Mouse (Mus musculus): ENCODE results near the gene Cerk. TPM values are rescaled to one million over a fixed set of nuclear protein-coding genes. Genes with fewer than 3 reads are reported as not detected.
A peak's percentile ranks its signal among the peaks of the same experiment; 100 is the strongest.
"Not testable (repeated sequence)": the region's sequence is repeated elsewhere in the genome, so short reads cannot be mapped to it uniquely, and the experiment has no call there.

The Cerk gene
- 10 to 100 TPM; 39.1 to 40.2 TPM for total RNA-seq (2021)

DNA sequence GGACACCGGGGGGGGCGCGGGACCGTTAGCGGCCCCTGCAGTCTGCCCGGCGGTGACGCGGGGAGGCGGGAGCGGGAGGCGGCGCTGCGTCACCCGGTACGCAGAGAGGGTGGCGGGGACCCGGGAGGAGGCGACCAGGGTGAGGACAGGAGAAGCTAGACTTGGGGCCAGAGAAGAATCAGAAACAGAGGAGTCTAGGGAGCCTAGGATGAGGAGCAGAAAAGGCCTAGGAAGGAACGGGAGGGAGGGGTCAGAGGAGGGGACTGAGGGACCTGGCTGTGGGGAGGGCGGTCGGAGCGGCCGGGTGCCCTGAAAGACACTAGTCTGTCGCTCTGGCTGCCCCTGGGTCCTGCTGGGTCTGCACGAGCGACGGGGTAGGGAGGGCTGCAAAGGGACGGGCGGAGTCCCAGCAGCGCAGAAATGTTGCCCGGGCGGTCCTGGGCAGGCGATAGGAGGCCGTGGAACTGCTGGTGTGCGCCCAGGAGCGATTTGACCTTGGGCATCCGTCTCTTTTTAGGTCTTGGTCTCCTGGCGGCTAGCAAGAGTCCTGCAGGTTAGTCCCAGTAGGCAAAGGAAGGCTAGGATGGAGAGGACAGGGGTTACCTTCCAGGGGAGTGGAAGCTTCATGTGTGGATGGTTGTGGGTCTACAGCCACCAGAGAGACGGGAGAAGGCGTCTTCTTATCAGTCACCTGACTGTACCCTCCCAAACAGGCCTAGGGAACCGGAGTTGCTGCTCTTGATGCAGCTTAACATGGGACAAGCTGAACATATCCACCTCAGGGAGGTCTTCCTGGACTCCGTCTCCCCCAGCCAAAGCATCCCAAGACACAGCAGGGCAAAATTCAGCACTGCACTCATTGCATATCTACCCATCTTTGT lies at the start of gene Cerk:
Gene Cerk, minus strand, starts transcription at position 453 of the 881 bp plus-strand sequence.
- peak; percentile 82 for DNase-seq

DNA sequence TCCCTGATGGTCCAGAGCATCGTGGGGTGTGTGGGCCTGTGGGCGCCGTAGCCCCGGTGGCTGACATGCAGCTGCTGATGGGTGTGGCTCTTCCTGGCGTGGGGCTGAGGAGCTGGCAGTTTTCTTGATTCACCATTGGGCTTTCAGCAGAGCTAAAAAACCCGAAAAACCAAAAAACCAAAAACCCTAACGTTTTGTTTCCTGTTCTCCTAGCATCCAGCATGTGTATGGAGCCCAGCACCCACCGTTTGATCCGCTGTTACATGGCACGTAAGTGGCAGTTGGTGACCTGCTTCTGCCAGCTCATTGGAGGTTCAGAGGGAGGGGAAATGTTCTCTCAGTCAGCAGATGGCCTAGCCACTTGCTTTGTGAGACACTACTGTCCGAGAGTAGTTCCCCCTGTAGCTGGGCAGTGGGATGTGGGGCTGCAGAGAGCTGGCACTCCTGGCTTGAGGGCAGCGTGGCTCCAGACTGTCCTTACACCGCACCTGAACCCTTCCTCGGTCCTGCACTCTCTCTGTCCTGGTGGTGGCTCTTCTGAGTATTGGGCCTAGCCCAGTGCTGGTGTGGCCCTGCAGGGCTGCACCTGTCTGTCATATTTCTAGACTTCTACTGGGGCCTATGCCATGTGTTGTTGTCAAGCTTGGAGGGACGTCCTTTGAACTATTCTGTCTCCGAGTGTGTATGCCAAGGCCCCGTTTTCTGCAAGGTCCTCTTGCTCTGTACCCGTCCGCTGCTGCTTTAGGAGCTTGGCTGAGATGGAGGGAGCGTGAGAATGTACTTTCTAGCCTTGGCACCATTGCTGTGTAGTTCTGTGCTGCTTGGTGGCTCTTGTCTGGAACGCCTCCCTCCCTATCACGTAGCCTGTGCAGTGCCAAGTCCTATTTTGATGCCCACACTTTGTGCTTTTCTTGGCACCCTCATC lies 48.8 kb upstream of the Cerk start:
- DNase-seq = peak; percentile 34

DNA sequence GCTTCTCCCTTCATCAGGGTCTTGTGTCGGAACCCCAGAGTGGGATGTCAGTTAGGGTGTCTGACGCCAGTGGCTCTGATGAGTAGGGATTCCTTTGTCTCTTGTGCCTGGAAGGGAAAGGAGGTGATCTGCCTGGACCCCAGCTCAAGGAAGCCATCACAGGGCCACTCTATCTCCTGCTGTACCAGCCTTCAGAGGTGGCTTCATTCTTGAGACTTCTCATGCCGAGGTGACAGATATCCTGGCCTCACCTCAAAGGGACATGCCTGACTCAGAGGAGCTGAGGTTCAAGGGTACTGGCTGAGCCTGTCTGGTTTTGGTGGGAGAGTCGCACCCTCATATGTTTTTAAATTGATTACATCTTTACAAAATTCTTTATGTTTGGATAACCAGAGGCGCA lies 48.1 kb upstream of the Cerk start:
- no peak for DNase-seq

DNA sequence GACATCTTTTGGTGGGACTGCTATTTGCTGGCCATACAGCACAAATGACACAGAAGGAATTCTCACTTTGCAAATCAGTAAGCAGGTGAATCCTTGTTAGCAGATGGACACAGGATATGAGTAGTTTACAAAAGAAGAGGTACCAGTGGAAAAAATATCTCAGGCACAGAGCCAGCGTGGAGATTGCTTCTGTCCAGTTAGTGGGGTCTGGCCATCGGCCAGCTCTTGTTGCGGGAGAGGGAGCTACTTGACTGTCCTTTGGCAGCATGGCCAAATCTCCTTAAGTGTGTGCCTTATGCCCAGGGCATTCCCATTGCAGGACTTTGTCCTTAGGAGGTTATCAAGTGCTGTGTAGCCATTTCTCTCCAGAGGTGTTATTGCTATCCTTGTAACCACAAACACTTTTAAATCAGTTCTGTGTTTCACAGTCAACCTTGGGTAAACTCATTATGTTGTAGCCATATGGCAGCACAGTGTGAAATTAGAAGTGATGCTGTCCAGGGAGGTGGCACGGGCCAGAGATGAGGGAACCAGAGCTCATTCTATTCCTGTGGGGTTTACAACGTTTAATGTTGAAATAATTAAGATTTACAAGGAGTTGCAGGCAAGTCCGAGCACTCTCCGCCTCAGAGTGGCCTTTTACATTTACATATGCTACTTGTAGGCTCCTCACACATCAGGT lies 46.0 kb upstream of the Cerk start:
- DNase-seq = peak; percentile 36

DNA sequence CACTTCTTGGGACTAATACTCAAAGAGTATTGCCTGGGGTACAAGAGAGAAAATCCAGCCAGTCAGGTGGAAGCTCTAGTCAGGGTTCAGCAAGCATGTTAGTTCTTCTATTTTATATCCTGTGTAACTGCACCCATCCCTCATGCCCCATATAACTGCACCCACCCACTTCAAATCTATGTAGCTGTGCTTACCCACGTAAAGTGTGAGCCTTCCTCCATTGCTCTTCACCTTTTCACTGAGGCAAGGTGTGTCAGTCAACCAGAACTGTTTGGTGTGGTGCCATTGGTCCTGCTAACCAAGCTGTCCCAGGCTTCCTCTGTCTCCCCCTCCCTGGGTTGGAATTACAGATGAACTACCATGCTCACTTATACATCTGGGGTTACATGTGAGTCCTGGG lies 45.2 kb upstream of the Cerk start:
- DNase-seq = no peak

DNA sequence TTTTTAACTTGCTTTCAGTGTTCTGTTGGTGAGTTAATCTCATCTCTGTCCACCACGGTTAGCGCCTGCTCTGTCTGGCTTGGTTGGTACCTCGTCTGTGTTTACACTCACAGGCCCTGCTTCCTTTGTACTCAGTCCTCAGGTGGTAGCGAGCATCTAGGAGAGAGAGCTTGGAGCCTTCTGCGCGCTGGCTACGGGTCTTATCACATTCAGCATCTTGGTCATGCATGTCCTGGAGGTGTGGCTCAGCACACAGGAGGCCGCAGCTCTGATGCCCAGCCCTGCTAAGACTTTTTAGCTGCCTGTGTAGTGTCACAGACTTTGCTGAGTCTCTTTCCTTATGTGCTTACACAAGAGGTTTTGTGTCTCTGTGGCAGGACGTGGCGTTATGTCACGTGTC lies 43.7 kb upstream of the Cerk start:
- no peak for DNase-seq

DNA sequence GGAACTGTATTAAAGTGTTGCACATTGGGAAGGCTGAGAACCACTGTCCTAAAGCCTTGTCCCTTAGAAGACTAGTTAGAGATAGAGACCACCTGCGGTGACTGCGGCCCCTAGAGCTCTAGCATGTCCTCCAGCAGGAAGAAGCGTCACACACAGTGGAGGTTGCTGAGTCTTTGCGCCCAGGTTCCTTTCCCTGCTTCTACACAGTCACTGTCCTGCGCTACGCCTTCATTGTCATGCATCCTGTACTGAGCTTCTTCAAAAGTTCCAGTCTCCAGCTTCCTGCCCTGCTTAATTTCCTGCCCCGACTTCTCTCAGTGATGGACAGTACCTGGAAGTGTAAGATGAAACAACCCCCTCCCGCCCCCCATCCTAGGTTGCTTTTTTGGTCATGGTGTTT lies 43.1 kb upstream of the Cerk start:
- no peak for DNase-seq

DNA sequence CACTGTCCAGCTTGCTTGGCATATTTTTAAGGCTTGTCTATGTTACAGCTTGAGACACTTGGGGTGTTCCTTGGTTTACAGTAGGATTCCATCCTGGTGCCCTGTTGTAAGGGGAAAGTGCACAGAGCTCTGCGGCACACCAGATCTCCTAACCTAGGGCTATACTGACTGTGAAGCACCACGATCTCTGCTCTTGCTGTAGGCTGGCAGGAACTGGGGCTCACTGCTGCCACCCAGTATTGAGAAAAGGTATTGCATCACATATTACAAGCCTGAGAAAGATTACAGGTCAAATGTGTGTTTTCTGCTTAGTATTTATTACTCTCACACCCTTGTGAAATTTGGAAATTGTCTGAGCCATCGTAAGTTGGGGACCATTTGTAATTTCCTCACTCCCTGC lies 42.2 kb upstream of the Cerk start:
- DNase-seq = peak; percentile 67

DNA sequence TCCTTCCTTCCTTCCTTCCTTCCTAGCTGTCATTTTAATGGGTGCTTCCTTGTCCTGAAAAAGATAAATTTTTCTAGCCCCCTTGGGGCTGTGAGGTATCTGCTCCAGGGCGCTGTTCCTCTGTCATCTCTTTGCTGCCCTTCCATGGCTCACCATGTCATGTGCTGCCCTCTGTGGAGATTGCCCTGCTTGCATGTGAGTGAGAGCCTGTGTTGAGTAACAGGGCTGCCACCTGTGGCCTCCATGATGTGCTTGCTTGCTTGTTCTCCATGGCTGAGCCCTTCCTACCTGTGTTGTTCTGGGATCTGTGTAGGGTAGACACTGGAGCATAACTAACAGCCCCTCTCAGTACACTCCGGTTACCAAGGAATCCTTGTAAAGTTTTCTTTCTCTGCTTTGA lies 41.0 kb upstream of the Cerk start:
- DNase-seq = no peak

DNA sequence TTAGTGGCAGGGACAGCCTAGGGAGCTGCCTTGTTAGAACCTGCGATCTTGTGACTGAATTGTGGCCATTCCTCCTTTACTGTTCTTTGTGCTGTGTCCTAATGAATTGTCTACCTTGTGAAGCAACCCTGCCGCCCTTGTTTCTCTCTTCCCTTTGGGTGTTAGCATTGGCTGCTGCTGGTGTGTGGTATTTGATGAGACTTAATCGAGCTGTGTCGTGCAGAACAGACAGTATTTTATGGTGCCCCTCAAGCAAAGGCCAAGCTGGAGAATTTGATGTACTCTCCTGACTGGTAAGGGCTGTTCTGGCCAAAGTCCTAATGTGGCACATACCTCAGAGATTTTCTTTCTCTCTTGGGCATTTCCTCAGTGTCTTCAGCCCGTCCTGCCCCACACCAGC lies 40.3 kb upstream of the Cerk start:
- no peak for DNase-seq

DNA sequence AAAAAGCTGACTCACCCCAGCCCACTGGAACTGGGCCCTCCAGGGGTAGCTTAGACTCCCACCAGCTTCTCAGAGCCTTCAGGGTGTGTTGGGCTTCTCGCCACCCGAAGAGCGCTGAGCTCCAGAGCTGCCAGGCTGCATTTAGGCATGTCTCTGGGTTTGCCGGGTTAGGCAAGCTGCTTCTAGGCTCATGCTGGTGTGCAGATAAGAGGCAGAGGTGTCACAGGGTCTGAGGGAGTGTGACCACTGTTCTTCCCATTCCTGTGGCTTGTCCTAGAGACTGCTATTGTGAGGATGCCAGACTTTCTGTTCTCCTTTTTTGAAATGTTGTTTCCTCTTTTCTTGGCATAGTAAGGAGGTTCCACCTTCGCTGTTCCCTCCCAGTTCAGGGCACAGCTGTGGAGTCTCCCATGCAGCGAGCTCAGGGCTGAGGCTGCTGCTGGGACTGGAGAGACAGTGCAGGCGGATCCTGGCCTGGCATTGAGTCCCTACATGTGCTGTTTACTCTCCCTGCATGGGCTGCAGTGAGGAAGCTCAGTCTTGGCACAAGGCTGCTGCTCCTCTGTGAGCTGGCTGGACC lies 39.1 kb upstream of the Cerk start:
- DNase-seq = no peak

DNA sequence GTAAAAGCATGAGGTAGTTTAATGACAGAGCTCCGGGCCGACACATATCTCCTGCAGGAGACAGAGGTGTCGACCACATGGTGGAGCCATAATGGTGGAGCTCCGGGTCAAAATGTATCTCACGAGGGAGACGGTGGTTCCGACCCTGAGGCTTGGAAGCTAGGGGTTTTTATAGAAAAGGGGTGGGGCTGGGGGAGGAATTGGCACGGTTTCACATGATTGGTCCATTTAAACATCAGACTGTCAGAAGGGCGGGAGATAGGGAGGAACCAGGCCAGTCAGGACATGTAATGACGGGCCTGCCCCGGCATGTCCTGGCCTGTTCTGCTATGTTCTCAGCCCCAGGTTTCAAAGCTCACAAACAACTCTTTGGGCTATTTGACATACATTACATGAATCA lies 36.0 kb upstream of the Cerk start:
- not testable (repeated sequence) for DNase-seq

DNA sequence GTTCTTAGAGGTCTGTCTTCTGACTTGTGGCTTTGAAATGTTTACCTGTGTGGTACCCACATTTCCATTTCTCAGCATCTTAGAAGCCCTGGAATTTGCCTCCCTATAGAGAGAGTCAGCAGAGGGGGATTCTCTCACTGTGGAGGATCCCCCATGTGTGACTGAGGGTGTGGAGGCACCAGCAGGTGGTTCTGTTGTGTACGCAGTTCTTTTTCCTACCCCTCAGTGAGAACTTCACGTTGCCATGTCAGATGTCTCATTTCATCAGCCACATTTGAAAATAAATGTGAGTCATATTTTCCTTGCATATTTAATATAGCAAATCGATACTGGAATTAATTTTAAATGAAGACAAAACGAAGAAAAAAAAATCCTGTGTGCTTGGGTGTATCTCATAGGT lies 35.4 kb upstream of the Cerk start:
- no peak for DNase-seq

DNA sequence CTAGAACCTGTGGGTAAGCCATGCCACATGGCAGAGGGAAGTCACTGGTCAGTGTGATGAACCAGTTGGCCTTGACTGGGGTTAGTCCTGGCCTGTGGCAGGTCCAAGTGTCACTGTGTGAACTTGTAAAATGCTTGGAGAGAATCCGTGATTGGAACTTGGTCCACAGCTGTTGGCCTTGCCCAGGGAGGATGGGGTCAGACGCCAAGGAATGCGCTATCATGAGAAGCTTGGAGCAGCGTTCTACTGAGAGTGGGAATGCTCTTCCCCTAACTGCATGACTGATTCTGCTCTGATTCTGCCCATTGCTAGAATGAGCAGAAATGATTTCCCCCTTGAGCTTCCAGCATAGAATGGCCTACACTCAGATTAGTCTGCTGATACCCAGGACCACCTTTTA lies 34.8 kb upstream of the Cerk start:
- no peak for DNase-seq

DNA sequence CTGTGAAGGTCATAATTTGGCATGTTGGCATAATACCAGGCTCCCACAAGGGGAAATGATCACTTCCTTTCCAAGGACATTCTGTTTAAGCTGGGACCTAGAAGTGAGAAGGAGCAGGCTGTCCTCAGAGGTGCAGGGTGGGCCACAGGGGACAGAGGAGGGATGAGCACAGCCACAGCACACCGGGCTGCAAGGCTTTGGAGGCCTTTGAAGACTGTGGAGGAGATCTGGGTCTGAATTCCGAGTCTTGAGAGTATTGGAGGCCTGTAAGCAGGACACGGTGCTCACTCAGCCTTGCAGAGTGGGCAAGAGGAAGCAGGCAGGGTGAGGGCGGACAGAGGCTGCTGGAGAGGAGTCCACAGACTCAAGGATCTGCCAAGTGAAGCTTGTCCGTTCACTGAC lies 34.3 kb upstream of the Cerk start:
- no peak for DNase-seq

DNA sequence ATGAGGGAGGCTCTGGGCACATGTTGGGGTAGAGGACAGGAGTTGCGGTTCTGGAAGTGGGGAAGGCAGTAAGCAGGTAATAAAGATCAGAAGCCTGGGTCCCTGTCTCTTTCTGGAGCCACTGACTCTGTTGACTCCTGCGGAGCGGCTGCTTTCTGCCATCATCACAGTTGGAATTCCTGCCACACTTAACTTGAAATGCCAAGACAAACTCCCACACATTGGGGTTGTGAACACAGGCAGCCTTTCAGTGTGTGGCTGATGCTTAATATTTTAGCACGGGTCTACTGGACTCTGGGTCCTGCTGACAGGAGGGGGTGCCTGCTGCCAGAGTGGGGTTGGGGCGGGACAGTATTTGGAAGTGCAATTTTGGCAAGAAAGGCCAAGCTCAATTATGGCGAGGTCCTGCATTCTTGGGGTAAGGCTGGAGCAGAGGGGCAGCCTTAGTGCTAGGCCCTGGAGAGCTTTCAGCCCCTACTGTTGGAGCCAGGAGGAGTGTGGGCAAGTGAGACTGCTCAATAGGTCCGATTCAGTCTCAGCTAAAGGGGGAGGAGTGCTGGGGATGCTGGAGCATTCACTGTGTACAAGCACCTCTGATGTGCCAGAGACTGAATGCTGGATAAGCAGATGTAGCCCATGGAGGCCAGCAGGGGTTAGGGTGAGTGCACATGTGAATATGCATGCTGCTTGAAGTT lies 33.7 kb upstream of the Cerk start:
- DNase-seq = no peak

DNA sequence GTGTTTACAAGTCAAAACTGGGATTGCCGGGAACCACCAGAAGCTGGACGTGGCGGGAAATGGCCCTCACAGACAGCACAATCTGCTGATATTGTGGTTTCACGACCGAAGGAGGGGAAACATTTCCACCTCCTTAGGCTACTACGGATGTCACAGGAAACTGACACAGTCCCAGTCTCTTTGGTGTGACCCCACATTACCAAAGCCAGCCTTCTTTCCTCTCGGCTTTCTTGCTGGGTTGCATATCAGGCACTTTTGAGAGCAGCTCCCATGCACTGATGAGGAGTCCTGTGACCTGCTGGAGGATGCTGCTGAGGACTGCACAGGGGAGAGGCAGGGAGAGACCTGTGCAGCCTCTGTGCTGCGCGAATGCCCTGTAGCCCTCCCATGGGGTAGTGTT lies 30.7 kb upstream of the Cerk start:
- DNase-seq = not testable (repeated sequence)

DNA sequence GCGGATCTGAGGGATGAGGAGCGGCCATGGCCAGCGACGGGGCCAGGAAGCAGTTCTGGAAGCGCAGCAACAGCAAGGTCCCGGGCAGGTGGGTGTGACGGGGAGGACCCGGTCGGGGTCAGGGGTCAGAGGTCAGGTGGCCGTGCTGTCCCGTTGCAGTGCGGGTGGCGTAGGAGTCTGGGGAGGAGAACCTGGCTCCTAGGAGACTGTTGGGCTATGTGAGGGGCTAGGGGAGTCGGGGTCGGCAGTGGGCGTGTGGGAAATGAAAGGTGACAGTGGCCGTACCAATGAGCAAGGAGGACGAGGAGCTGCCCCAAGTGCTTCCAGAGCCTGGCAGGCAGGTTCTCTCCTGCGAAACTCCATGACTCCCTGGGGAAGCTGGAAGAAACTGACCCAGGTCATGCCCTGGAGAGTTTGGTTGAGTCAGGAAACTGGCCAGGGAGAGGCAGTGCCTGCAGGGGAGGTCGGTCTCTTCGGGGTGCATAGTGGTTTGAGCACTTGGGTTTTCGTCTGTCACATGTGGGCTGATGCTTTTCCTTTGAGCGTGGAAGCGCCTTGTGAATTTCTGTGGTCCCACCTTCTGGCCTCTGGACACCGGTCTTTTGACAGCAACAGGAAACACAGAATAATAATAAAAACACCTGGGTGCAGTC lies 28.7 kb upstream of the Cerk start:
- DNase-seq = no peak

DNA sequence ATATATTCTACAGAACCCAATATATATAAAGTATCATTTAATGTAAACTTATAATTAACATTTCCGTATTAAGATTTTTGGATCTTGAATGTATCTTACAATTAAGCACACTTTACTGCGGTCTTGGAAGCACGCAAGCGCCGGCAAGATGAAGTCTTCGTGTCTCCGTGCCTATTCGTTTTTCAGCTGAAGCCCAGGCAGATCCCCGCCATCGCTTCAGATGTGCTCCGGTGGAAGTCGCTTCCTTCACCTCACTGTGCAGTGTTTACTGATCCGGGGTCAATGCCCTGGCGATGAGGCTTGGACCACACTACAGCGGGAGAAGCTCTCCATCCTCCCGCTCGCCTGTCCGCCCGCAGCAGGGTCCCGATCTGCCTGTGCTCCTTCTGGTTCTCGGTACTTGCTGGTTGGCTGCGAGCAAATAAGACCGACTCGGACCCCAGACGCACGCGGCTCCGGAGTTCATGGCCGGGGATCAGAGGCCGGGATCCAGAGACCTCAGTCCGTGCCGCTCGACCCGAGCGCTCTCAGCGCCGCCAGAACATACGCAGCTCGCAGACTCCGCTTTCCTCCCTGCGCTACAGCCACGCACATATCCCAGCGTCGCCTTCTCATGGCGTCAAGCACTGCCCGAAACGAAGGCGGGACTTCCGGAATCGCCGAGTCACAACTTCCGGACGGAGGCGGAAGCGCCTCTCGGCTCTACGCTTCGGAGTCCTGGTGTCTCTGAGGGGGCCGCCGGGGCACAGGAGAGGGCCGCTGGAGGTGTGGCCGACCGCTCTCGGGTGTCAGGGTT lies 28.0 kb upstream of the Cerk start, which contains the start of gene Tbc1d22a:
Gene Tbc1d22a, plus strand, starts transcription at position 707 of the 796 bp plus-strand sequence.
- peak; percentile 95 for DNase-seq

DNA sequence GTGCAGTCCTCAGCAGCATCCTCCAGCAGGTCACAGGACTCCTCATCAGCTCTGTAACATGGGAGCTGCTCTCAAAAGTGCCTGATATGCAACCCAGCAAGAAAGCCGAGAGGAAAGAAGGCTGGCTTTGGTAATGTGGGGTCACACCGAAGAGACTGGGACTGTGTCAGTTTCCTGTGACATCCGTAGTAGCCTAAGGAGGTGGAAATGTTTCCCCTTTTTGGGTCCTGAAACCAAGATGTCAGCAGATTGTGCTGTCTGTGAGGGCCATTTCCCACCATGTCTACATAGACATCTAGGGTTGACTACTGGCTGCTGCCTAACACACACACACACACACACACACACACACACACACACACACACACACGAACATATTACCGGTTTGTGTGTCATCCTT lies 26.3 kb upstream of the Cerk start:
- not testable (repeated sequence) for DNase-seq
